Mouse (Mus musculus): ENCODE measurements around the gene Neo1.

The Neo1 gene

GRCm38 (mm10) chr9:59036159-59036731 is at the start of gene Neo1:
Neo1 (minus strand) TSS chr9:59036441.
- DNase-seq (ENCODE audit: low spot score in 2 of 2), result peak; percentile 9 to 35

GRCm38 (mm10) chr9:59075632-59076031 is 39.4 kb upstream of the Neo1 start:
- no peak for DNase-seq (ENCODE audit: low spot score in 2 of 2)

GRCm38 (mm10) chr9:59073887-59074286 is 37.6 kb upstream of the Neo1 start:
- no peak for DNase-seq (ENCODE audit: low spot score in 2 of 2)

- DNase-seq (ENCODE audit: low spot score in 2 of 2), result no peak
Measured at GRCm38 (mm10) chr9:59072076-59072777, 36.0 kb upstream of the Neo1 start.

GRCm38 (mm10) chr9:59071220-59071977 is 35.2 kb upstream of the Neo1 start:
- no peak for DNase-seq (ENCODE audit: low spot score in 2 of 2)

- DNase-seq (ENCODE audit: low spot score in 2 of 2), result no peak
Measured at GRCm38 (mm10) chr9:59070216-59070615, 34.0 kb upstream of the Neo1 start.

- no peak for DNase-seq (ENCODE audit: low spot score in 2 of 2)
Measured at GRCm38 (mm10) chr9:59065616-59066301, 29.5 kb upstream of the Neo1 start.

GRCm38 (mm10) chr9:59062409-59062808 is 26.2 kb upstream of the Neo1 start:
- DNase-seq (ENCODE audit: low spot score in 2 of 2), result no peak

GRCm38 (mm10) chr9:59060026-59060605 is 23.9 kb upstream of the Neo1 start:
- DNase-seq (ENCODE audit: low spot score in 2 of 2), result no peak

- no peak for DNase-seq (ENCODE audit: low spot score in 2 of 2)
Measured at GRCm38 (mm10) chr9:59059158-59059557, 22.9 kb upstream of the Neo1 start.

- DNase-seq (ENCODE audit: low spot score in 2 of 2), result no peak
Measured at GRCm38 (mm10) chr9:59058060-59058459, 21.8 kb upstream of the Neo1 start.

- no peak for DNase-seq (ENCODE audit: low spot score in 2 of 2)
Measured at GRCm38 (mm10) chr9:59056281-59056680, 20.0 kb upstream of the Neo1 start.

GRCm38 (mm10) chr9:59041805-59042204 is 5.6 kb upstream of the Neo1 start:
- no peak for DNase-seq (ENCODE audit: low spot score in 2 of 2)

- no peak for DNase-seq (ENCODE audit: low spot score in 2 of 2)
Measured at GRCm38 (mm10) chr9:59036732-59037341, 596 bp upstream of the Neo1 start.

GRCm38 (mm10) chr9:59035342-59036158 is 691 bp downstream of the Neo1 start:
- DNase-seq (ENCODE audit: low spot score in 2 of 2), result peak in 1 of 2 experiments; percentile 12

GRCm38 (mm10) chr9:59034836-59035235 is 1.4 kb downstream of the Neo1 start:
- no peak for DNase-seq (ENCODE audit: low spot score in 2 of 2)

- DNase-seq (ENCODE audit: low spot score in 2 of 2), result no peak
Measured at GRCm38 (mm10) chr9:59033492-59033891, 2.7 kb downstream of the Neo1 start.

- DNase-seq (ENCODE audit: low spot score in 2 of 2), result no peak
Measured at GRCm38 (mm10) chr9:59024245-59024844, 11.9 kb downstream of the Neo1 start.

- DNase-seq (ENCODE audit: low spot score in 2 of 2), result no peak
Measured at GRCm38 (mm10) chr9:59016060-59016719, 20.1 kb downstream of the Neo1 start.

GRCm38 (mm10) chr9:59013365-59013764 is 22.9 kb downstream of the Neo1 start:
- DNase-seq (ENCODE audit: low spot score in 2 of 2), result peak in 1 of 2 experiments; percentile 6
